Mouse (Mus musculus) heart, embryonic 16.5 days (tissue): ENCODE results near the gene Palld. TPM values are rescaled to one million over a fixed set of nuclear protein-coding genes. Genes with fewer than 3 reads are reported as not detected.
A peak's percentile ranks its signal among the peaks of the same experiment; 100 is the strongest.

Source experiments
- ATAC-seq: fragments of 200-750 bp; cut with Nextera tagmentation; replicated peaks from 2 replicates; pipeline ENCODE4 v1.8.0; 2017; ENCODE audit warnings: moderate number of reproducible peaks; ENCODE audit not compliant: insufficient read depth, low FRiP score; ENCODE audit errors: extremely low read depth
- H3K27ac ChIP-seq: fragments of 300-500 bp; sonication (generic); 2 replicates; pipeline ENCODE4 v1.5.1; 2014; ENCODE audit warnings: mild to moderate bottlenecking, low read length, control low read depth, moderate library complexity
- H3K27me3 ChIP-seq: fragments of 300-500 bp; sonication (generic); 2 replicates; pipeline ENCODE4 v1.6.1; 2014; ENCODE audit warnings: low read length, mixed read lengths; ENCODE audit not compliant: control insufficient read depth, insufficient read depth
- H3K36me3 ChIP-seq: fragments of 300-500 bp; sonication (generic); 2 replicates; pipeline ENCODE4 v1.6.1; 2014; ENCODE audit not compliant: control insufficient read depth, insufficient read depth
- H3K4me1 ChIP-seq: fragments of 300-500 bp; sonication (generic); 2 replicates; pipeline ENCODE4 v1.6.1; 2014; ENCODE audit warnings: low read length, mixed read lengths; ENCODE audit not compliant: control insufficient read depth, insufficient read depth
- H3K4me2 ChIP-seq: fragments of 300-500 bp; sonication (generic); 2 replicates; pipeline ENCODE4 v1.6.1; 2014; ENCODE audit warnings: low read depth, mild to moderate bottlenecking, control low read depth, low read length
- H3K4me3 ChIP-seq: fragments of 300-500 bp; sonication (generic); 2 replicates; pipeline ENCODE4 v1.5.1; 2014; ENCODE audit warnings: mild to moderate bottlenecking, control low read depth, low read length
- H3K9ac ChIP-seq: fragments of 300-500 bp; sonication (generic); 2 replicates; pipeline ENCODE4 v1.6.1; 2014; ENCODE audit warnings: low read length, control low read depth
- H3K9me3 ChIP-seq: fragments of 300-500 bp; sonication (generic); replicated peaks from 2 replicates; pipeline ENCODE4 v1.6.1; 2016; ENCODE audit warnings: low read length; ENCODE audit not compliant: control insufficient read depth
- WGBS: fragments of 180-500 bp; shearing (Covaris S2); extraction: QIAGEN DNeasy Blood & Tissue Kit; methylation state at CpG from one replicate; pipeline ENCODE4 v1.1.7; 2014; 5-methylcytosine and 5-hydroxymethylcytosine counted together
- polyA plus RNA-seq: library from polyadenylated mRNA; unstranded; fragments of >200 nt; fragmentation: Nextera tagmentation; extraction: Ambion mirVana; gene quantifications from 2 replicates; pipeline ENCODE4 v1.2.1, GENCODE M21; 2015

The Palld gene
- polyA plus RNA-seq, 1 experiment from 2014 or later, result 190 TPM

DNA sequence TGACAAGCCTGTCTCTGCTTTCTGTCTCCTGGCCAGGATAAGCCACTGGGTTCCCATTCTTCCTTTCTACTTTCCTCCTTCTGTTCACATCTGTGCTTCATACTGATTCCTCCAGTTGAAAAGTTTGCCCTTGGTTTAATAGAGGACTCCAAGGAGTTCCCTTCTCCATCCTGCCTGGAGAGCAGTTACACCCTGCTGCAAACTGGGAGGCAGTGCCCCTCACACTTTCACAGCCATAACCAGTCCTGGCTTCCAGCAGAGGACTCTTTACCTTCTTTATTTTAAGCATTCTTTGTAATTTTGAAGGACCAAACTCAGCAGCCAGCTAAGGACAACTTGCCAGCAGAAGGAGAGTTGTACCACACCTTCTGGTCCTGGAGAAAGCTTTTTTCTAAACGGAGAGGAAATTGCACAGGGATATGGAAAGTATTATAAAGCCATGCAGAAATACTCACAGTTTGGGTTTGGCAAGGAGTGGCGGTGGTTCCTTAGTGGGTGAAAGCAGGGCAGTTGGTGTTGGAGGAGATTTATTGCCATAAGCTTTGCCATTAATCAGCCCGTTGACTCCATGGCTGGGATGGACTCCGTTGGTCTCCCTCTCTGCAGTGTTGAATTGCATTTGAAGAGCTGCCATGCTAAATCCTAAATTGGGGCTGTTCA lies 218.1 kb downstream of the Palld start:
- H3K27ac ChIP-seq, result peak overlapping the region; percentile 63

DNA sequence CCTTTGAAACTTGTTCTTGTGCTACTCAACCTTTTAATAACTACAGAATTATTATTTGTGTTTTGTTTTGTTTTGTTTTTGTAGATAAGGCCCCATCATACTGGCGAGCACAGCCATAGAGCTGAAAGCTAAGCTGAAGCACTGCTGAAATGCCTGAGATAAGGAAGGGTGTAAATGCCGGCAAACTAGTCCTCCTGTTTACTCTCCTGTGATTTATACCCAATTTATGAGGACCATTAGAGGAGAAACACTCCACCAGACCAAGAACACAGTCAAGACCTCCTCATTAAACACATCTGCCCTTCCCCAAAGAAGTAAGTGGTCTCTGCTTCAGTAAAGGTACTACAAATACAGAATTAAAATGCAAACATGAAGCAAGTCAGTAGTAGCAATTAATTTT lies 219.6 kb downstream of the Palld start:
- no peaks in the 10 kb centered on the region for H3K27me3 ChIP-seq
- ATAC-seq, result no peak
- no peak overlapping the region for H3K9ac ChIP-seq
- H3K4me3 ChIP-seq, result no peak overlapping the region
- no peak overlapping the region for H3K4me2 ChIP-seq
- WGBS, result 25% methylated on average over 2 of the region's 2 CpGs
- peaks cover 15% of the 10 kb centered on the region for H3K36me3 ChIP-seq
- peaks cover 44% of the 10 kb centered on the region for H3K4me1 ChIP-seq
- H3K9me3 ChIP-seq, result no peaks in the 10 kb centered on the region
- peak overlapping the region; percentile 56 for H3K27ac ChIP-seq

More for the DNA sequence above, 218.1 kb downstream of the Palld start:
- WGBS, result 91% methylated on average over 4 of the region's 4 CpGs
- Histone ChIP-seq H3K4me3 (no peak overlapping the region), H3K4me2 (no peak overlapping the region), H3K27me3 (no peaks in the 10 kb centered on the region), H3K4me1 (peaks cover 33% of the 10 kb centered on the region), H3K9ac (0 out of 2 replicates have a peak overlapping the region, but pooled peaks have one; percentile 15), H3K9me3 (no peaks in the 10 kb centered on the region), H3K36me3 (peaks cover 17% of the 10 kb centered on the region)
- ATAC-seq, result no peak

GRCm38 (mm10) chr8:61681217-61681616 lies 221.3 kb downstream of the Palld start:
- peak; percentile 84 for ATAC-seq
- H3K4me2 ChIP-seq, result no peak overlapping the region; the same call in 1 of the 2 replicates

DNA sequence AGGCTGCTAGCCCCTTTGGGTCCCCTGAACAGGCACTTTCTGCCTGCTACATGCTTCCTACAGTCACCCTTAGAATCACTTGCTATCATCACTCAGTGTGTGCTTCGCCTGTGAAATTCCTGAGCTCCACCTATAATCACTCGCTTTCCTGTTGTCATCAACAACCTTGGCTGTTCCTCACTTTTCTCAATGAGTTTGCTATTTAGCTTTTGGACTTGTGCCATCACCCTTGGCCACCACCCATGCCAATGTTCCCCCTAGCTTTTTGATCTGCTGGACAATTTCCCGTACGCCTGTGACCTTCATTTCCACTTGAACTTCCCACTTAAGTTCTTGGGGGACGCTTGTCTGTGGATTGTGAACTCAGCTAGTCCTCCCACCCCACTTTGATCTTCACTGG lies 225.3 kb downstream of the Palld start:
- Histone ChIP-seq H3K27ac (peak overlapping the region; percentile 91), H3K36me3 (peaks cover 9% of the 10 kb centered on the region; the same call in 1 of the 2 replicates), H3K4me2 (no peak overlapping the region), H3K4me1 (peaks cover 46% of the 10 kb centered on the region), H3K9ac (no peak overlapping the region), H3K9me3 (no peaks in the 10 kb centered on the region), H3K4me3 (no peak overlapping the region), H3K27me3 (no peaks in the 10 kb centered on the region)
- 37% methylated on average over 5 of the region's 5 CpGs for WGBS
- ATAC-seq, result peak; percentile 70

More at GRCm38 (mm10) chr8:61681217-61681616, 221.3 kb downstream of the Palld start:
- Histone ChIP-seq H3K27ac (peak overlapping the region; percentile 96), H3K27me3 (no peaks in the 10 kb centered on the region), H3K9me3 (no peaks in the 10 kb centered on the region), H3K4me3 (no peak overlapping the region), H3K4me1 (peaks cover 52% of the 10 kb centered on the region), H3K36me3 (peaks cover 13% of the 10 kb centered on the region), H3K9ac (no peak overlapping the region; the same call in 1 of the 2 replicates)
- WGBS, result 26% methylated on average over 3 of the region's 3 CpGs

DNA sequence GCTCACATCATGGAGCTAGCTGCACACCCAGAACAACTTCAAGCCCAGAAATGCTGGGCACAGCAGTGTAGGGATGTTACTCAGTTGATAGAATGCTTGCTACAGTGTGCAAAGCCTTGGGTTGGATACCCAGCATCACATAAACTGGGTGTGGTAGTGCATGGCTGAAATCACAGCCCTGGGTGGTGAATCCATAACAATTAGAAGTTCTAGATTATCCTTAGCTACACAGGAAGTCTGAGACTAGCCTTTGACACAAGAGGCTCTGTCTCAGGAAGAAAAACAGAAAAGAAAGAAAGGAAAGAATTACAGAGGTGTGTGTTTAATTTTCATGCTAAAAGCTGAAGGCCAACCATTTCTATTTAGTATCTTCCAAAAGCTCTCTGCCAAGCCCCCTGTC lies 231.3 kb downstream of the Palld start:
- H3K27ac ChIP-seq, result peak overlapping the region; percentile 7

GRCm38 (mm10) chr8:61670376-61670775 lies 232.1 kb downstream of the Palld start:
- no peaks in the 10 kb centered on the region for H3K9me3 ChIP-seq
- H3K4me1 ChIP-seq, result peaks cover 43% of the 10 kb centered on the region
- peaks cover 3% of the 10 kb centered on the region; the same call in 1 of the 2 replicates for H3K36me3 ChIP-seq
- ATAC-seq, result no peak
- no peak overlapping the region for H3K9ac ChIP-seq
- H3K4me2 ChIP-seq, result no peak overlapping the region
- 41% methylated on average over 4 of the region's 4 CpGs for WGBS
- H3K27ac ChIP-seq, result peak overlapping the region; percentile 23
- no peaks in the 10 kb centered on the region for H3K27me3 ChIP-seq
- no peak overlapping the region for H3K4me3 ChIP-seq

More for the DNA sequence above, 231.3 kb downstream of the Palld start:
- Histone ChIP-seq H3K4me3 (no peak overlapping the region), H3K9me3 (no peaks in the 10 kb centered on the region), H3K36me3 (peaks cover 6% of the 10 kb centered on the region; the same call in 1 of the 2 replicates), H3K9ac (no peak overlapping the region), H3K4me1 (peaks cover 35% of the 10 kb centered on the region), H3K4me2 (no peak overlapping the region), H3K27me3 (no peaks in the 10 kb centered on the region)
- no peak for ATAC-seq

- 49% methylated on average over 6 of the region's 6 CpGs for WGBS
- Histone ChIP-seq H3K9ac (no peak overlapping the region), H3K27me3 (no peaks in the 10 kb centered on the region), H3K4me1 (peaks cover 39% of the 10 kb centered on the region), H3K36me3 (peaks cover 6% of the 10 kb centered on the region; the same call in 1 of the 2 replicates), H3K27ac (no peak overlapping the region), H3K9me3 (no peaks in the 10 kb centered on the region), H3K4me2 (no peak overlapping the region), H3K4me3 (no peak overlapping the region)
- no peak for ATAC-seq
These were observed 235.6 kb downstream of the Palld start for GRCm38 (mm10) chr8:61666919-61667318.

DNA sequence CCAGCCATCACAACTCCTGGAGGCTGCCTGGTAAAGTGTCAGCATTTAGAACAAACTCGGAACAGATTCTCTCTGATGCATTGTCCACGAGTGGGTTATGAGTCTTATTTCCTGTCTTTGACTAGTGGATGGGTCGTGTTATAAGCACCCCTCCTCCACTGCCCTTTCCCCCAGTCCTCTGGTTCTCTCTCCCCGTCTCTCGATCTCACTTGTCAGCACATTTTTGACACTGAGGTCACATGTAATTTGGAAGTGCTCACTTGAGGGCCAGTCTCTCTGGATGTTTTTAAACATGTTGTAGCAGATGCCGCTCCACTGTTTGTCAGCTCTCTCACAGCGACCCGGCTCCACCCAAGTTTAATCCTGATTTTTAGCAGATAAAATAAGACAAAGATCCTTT lies 237.5 kb downstream of the Palld start:
- peaks cover 7% of the 10 kb centered on the region; the same call in 1 of the 2 replicates for H3K36me3 ChIP-seq
- H3K9me3 ChIP-seq, result no peaks in the 10 kb centered on the region
- peaks cover 21% of the 10 kb centered on the region for H3K4me1 ChIP-seq
- H3K9ac ChIP-seq, result peak overlapping the region; percentile 23
- 15% methylated on average over 8 of the region's 8 CpGs for WGBS
- ATAC-seq, result peak; percentile 87
- peak overlapping the region; percentile 21; the same call in 1 of the 2 replicates for H3K4me2 ChIP-seq
- no peak overlapping the region for H3K4me3 ChIP-seq
- no peaks in the 10 kb centered on the region for H3K27me3 ChIP-seq
- peak overlapping the region; percentile 65 for H3K27ac ChIP-seq

GRCm38 (mm10) chr8:61664162-61664561 lies 238.3 kb downstream of the Palld start:
- Histone ChIP-seq H3K9me3 (no peaks in the 10 kb centered on the region), H3K27ac (no peak overlapping the region), H3K4me1 (peaks cover 20% of the 10 kb centered on the region), H3K4me2 (no peak overlapping the region), H3K27me3 (no peaks in the 10 kb centered on the region), H3K9ac (no peak overlapping the region), H3K36me3 (peaks cover 7% of the 10 kb centered on the region; the same call in 1 of the 2 replicates), H3K4me3 (no peak overlapping the region)
- WGBS, result 86% methylated on average over 6 of the region's 6 CpGs
- no peak for ATAC-seq
